Mouse (Mus musculus): ENCODE data around the gene Phactr3. TPM values are rescaled to one million over a fixed set of nuclear protein-coding genes. Genes with fewer than 3 reads are reported as not detected.

The Phactr3 gene
- polyA plus RNA-seq, 1 experiment from 2014 or later = 3.8 TPM

- WGBS = 92% methylated on average over 1 of the region's 1 CpGs
- Histone ChIP-seq H3K27ac (replicated peaks) (no peak overlapping the region), H3K36me3 (replicated peaks) (no peaks in the 10 kb centered on the region), H3K9me3 (no peaks in the 10 kb centered on the region), H3K4me3 (no peak overlapping the region), H3K4me1 (peaks cover 8% of the 10 kb centered on the region; the same call in 1 of the 2 replicates), H3K27me3 (replicated peaks; ENCODE audit: low read depth, poor library complexity, severe bottlenecking) (no peaks in the 10 kb centered on the region)
- DNase-seq (ENCODE audit: low spot score) = no peak
Observed at GRCm38 (mm10) chr2:178214531-178214930, 95.8 kb downstream of the Phactr3 start.

GRCm38 (mm10) chr2:178218461-178218860 is 99.7 kb downstream of the Phactr3 start:
- Histone ChIP-seq H3K27ac (replicated peaks) (no peak overlapping the region), H3K4me1 (no peaks in the 10 kb centered on the region), H3K27me3 (replicated peaks; ENCODE audit: low read depth, poor library complexity, severe bottlenecking) (no peaks in the 10 kb centered on the region), H3K9me3 (no peaks in the 10 kb centered on the region), H3K36me3 (replicated peaks) (no peaks in the 10 kb centered on the region), H3K4me3 (no peak overlapping the region)
- 77% methylated on average over 4 of the region's 4 CpGs for WGBS
- no peak for DNase-seq (ENCODE audit: low spot score)

GRCm38 (mm10) chr2:178219454-178220147 is 100.8 kb downstream of the Phactr3 start:
- H3K4me1 ChIP-seq = no peaks in the 10 kb centered on the region
- H3K27me3 ChIP-seq (replicated peaks; ENCODE audit: low read depth, poor library complexity, severe bottlenecking) = no peaks in the 10 kb centered on the region

GRCm38 (mm10) chr2:178220148-178220717 is 101.5 kb downstream of the Phactr3 start:
- H3K27me3 ChIP-seq (replicated peaks; ENCODE audit: low read depth, poor library complexity, severe bottlenecking) = no peaks in the 10 kb centered on the region

More at GRCm38 (mm10) chr2:178219454-178220147, 100.8 kb downstream of the Phactr3 start:
- no peak for DNase-seq (ENCODE audit: low spot score)
- no peak overlapping the region for H3K27ac ChIP-seq (replicated peaks)
- WGBS = 79% methylated on average over 5 of the region's 5 CpGs
- no peaks in the 10 kb centered on the region for H3K9me3 ChIP-seq
- H3K4me3 ChIP-seq = no peak overlapping the region
- H3K36me3 ChIP-seq (replicated peaks) = no peaks in the 10 kb centered on the region

GRCm38 (mm10) chr2:178221003-178221402 is 102.2 kb downstream of the Phactr3 start:
- no peak overlapping the region for H3K4me3 ChIP-seq
- no peak for DNase-seq (ENCODE audit: low spot score)
- H3K36me3 ChIP-seq (replicated peaks) = no peaks in the 10 kb centered on the region
- H3K4me1 ChIP-seq = no peaks in the 10 kb centered on the region
- no peaks in the 10 kb centered on the region for H3K27me3 ChIP-seq (replicated peaks; ENCODE audit: low read depth, poor library complexity, severe bottlenecking)
- H3K27ac ChIP-seq (replicated peaks) = no peak overlapping the region
- H3K9me3 ChIP-seq = no peaks in the 10 kb centered on the region
- WGBS = 94% methylated on average over 3 of the region's 3 CpGs

More at GRCm38 (mm10) chr2:178220148-178220717, 101.5 kb downstream of the Phactr3 start:
- no peak for DNase-seq (ENCODE audit: low spot score)
- H3K36me3 ChIP-seq (replicated peaks) = no peaks in the 10 kb centered on the region
- H3K4me1 ChIP-seq = no peaks in the 10 kb centered on the region
- no peak overlapping the region for H3K27ac ChIP-seq (replicated peaks)
- WGBS = 75% methylated on average over 3 of the region's 3 CpGs
- H3K4me3 ChIP-seq = no peak overlapping the region
- H3K9me3 ChIP-seq = no peaks in the 10 kb centered on the region

GRCm38 (mm10) chr2:178229231-178229630 is 110.5 kb downstream of the Phactr3 start:
- no peak overlapping the region for H3K4me3 ChIP-seq
- WGBS = 84% methylated on average over 8 of the region's 8 CpGs
- 0 out of 2 replicates have a peak, but pooled peaks cover 4% of the 10 kb centered on the region for H3K9me3 ChIP-seq
- H3K36me3 ChIP-seq (replicated peaks) = no peaks in the 10 kb centered on the region
- DNase-seq (ENCODE audit: low spot score) = no peak
- H3K4me1 ChIP-seq = no peaks in the 10 kb centered on the region
- H3K27me3 ChIP-seq (replicated peaks; ENCODE audit: low read depth, poor library complexity, severe bottlenecking) = no peaks in the 10 kb centered on the region
- no peak overlapping the region for H3K27ac ChIP-seq (replicated peaks)

GRCm38 (mm10) chr2:178233487-178233886 is 114.7 kb downstream of the Phactr3 start:
- no peak overlapping the region for H3K27ac ChIP-seq (replicated peaks)
- DNase-seq (ENCODE audit: low spot score) = no peak
- H3K9me3 ChIP-seq = 0 out of 2 replicates have a peak, but pooled peaks cover 4% of the 10 kb centered on the region
- no peaks in the 10 kb centered on the region for H3K27me3 ChIP-seq (replicated peaks; ENCODE audit: low read depth, poor library complexity, severe bottlenecking)
- 76% methylated on average over 5 of the region's 5 CpGs for WGBS
- no peaks in the 10 kb centered on the region for H3K36me3 ChIP-seq (replicated peaks)
- H3K4me3 ChIP-seq = no peak overlapping the region
- no peaks in the 10 kb centered on the region for H3K4me1 ChIP-seq

GRCm38 (mm10) chr2:178237056-178237455 is 118.3 kb downstream of the Phactr3 start:
- Histone ChIP-seq H3K27ac (replicated peaks) (no peak overlapping the region), H3K36me3 (replicated peaks) (no peaks in the 10 kb centered on the region), H3K4me3 (no peak overlapping the region), H3K4me1 (peaks cover 9% of the 10 kb centered on the region), H3K27me3 (replicated peaks; ENCODE audit: low read depth, poor library complexity, severe bottlenecking) (no peaks in the 10 kb centered on the region), H3K9me3 (no peaks in the 10 kb centered on the region)
- no peak for DNase-seq (ENCODE audit: low spot score)
- WGBS = 84% methylated on average over 3 of the region's 3 CpGs

- H3K27me3 ChIP-seq (replicated peaks; ENCODE audit: low read depth, poor library complexity, severe bottlenecking) = no peaks in the 10 kb centered on the region
- no peaks in the 10 kb centered on the region for H3K36me3 ChIP-seq (replicated peaks)
- peaks cover 9% of the 10 kb centered on the region for H3K4me1 ChIP-seq
- no peak for DNase-seq (ENCODE audit: low spot score)
- H3K27ac ChIP-seq (replicated peaks) = no peak overlapping the region
- no peaks in the 10 kb centered on the region for H3K9me3 ChIP-seq
- no peak overlapping the region for H3K4me3 ChIP-seq
- WGBS = 78% methylated on average over 2 of the region's 2 CpGs
Observed at GRCm38 (mm10) chr2:178238503-178238902, 119.7 kb downstream of the Phactr3 start.

- Histone ChIP-seq H3K4me1 (peaks cover 9% of the 10 kb centered on the region), H3K27me3 (replicated peaks; ENCODE audit: low read depth, poor library complexity, severe bottlenecking) (no peaks in the 10 kb centered on the region), H3K36me3 (replicated peaks) (no peaks in the 10 kb centered on the region), H3K9me3 (no peaks in the 10 kb centered on the region), H3K4me3 (no peak overlapping the region), H3K27ac (replicated peaks) (no peak overlapping the region; the same call in 1 of the 2 replicates)
- no peak for DNase-seq (ENCODE audit: low spot score)
- WGBS = 78% methylated on average over 8 of the region's 8 CpGs
Observed at GRCm38 (mm10) chr2:178240886-178241285, 122.1 kb downstream of the Phactr3 start.

GRCm38 (mm10) chr2:178241374-178241773 is 122.6 kb downstream of the Phactr3 start:
- H3K4me1 ChIP-seq = peaks cover 9% of the 10 kb centered on the region
- DNase-seq (ENCODE audit: low spot score) = peak; percentile 25
- H3K9me3 ChIP-seq = no peaks in the 10 kb centered on the region
- 57% methylated on average over 3 of the region's 3 CpGs for WGBS
- no peaks in the 10 kb centered on the region for H3K36me3 ChIP-seq (replicated peaks)
- H3K4me3 ChIP-seq = no peak overlapping the region
- H3K27me3 ChIP-seq (replicated peaks; ENCODE audit: low read depth, poor library complexity, severe bottlenecking) = no peaks in the 10 kb centered on the region
- no peak overlapping the region; the same call in 1 of the 2 replicates for H3K27ac ChIP-seq (replicated peaks)

- 86% methylated on average over 3 of the region's 3 CpGs for WGBS
- H3K27ac ChIP-seq (replicated peaks) = no peak overlapping the region
Observed at GRCm38 (mm10) chr2:178242996-178243395, 124.2 kb downstream of the Phactr3 start.

GRCm38 (mm10) chr2:178244866-178245265 is 126.1 kb downstream of the Phactr3 start:
- no peak overlapping the region for H3K27ac ChIP-seq (replicated peaks)
- no peaks in the 10 kb centered on the region for H3K36me3 ChIP-seq (replicated peaks)
- H3K27me3 ChIP-seq (replicated peaks; ENCODE audit: low read depth, poor library complexity, severe bottlenecking) = no peaks in the 10 kb centered on the region
- no peak overlapping the region for H3K4me3 ChIP-seq
- 83% methylated on average over 1 of the region's 1 CpGs for WGBS
- H3K9me3 ChIP-seq = no peaks in the 10 kb centered on the region
- peaks cover 12% of the 10 kb centered on the region for H3K4me1 ChIP-seq
- DNase-seq (ENCODE audit: low spot score) = no peak

More at GRCm38 (mm10) chr2:178242996-178243395, 124.2 kb downstream of the Phactr3 start:
- Histone ChIP-seq H3K4me1 (peaks cover 12% of the 10 kb centered on the region), H3K36me3 (replicated peaks) (no peaks in the 10 kb centered on the region), H3K4me3 (no peak overlapping the region), H3K9me3 (no peaks in the 10 kb centered on the region), H3K27me3 (replicated peaks; ENCODE audit: low read depth, poor library complexity, severe bottlenecking) (no peaks in the 10 kb centered on the region)
- DNase-seq (ENCODE audit: low spot score) = no peak

All from embryonic facial prominence, embryonic 10.5 days (tissue).